ENCODE assay signal across 8 mouse cellular contexts in genomic region chr2:132879261-132880044, GRCm38 (mm10). TPM values are rescaled to one million over a fixed set of nuclear protein-coding genes. Genes with fewer than 3 reads are reported as not detected.
A peak's percentile ranks its signal among the peaks of the same experiment; 100 is the strongest.
DNase-seq lines count a peak whose midpoint lies in the region; ATAC-seq lines count a peak whose summit lies in the region.

No protein-coding gene starts in this region.

- WGBS in forebrain, embryonic 15.5 days: under 1% methylated on average over 58 of the region's 58 CpGs
- under 1% methylated on average over 58 of the region's 58 CpGs for WGBS in intestine, embryonic 15.5 days
- WGBS in stomach, embryonic 14.5 days: under 1% methylated on average over 58 of the region's 58 CpGs

- H3K4me2 ChIP-seq in forebrain, embryonic 15.5 days (replicated peaks): peak overlapping the region; percentile 98
- peak overlapping the region; percentile 100 for H3K4me2 ChIP-seq in intestine, embryonic 15.5 days (replicated peaks)
- peak overlapping the region; percentile 97 for H3K4me2 ChIP-seq in stomach, embryonic 14.5 days (replicated peaks; ENCODE audit: low read depth, low read length)

- H3K9me3 ChIP-seq in forebrain, embryonic 15.5 days: no peaks in the 10 kb centered on the region
- H3K9me3 ChIP-seq in intestine, embryonic 15.5 days: no peaks in the 10 kb centered on the region
- no peaks in the 10 kb centered on the region for H3K9me3 ChIP-seq in stomach, embryonic 14.5 days (ENCODE audit: control insufficient read depth, low read depth, low read length)

- peak overlapping the region; percentile 54 for H3K4me3 ChIP-seq in forebrain, embryonic 15.5 days
- H3K4me3 ChIP-seq in intestine, embryonic 15.5 days (replicated peaks): peak overlapping the region; percentile 53
- peak overlapping the region; percentile 43 for H3K4me3 ChIP-seq in stomach, embryonic 14.5 days (ENCODE audit: low read depth, low read length)

- peaks cover 36% of the 10 kb centered on the region for H3K27me3 ChIP-seq in forebrain, embryonic 15.5 days
- peaks cover 27% of the 10 kb centered on the region for H3K27me3 ChIP-seq in intestine, embryonic 15.5 days (replicated peaks)
- peaks cover 7% of the 10 kb centered on the region for H3K27me3 ChIP-seq in stomach, embryonic 14.5 days (ENCODE audit: control insufficient read depth, insufficient read depth, low read length)

- H3K36me3 ChIP-seq in forebrain, embryonic 15.5 days: no peaks in the 10 kb centered on the region
- H3K36me3 ChIP-seq in intestine, embryonic 15.5 days: no peaks in the 10 kb centered on the region
- no peaks in the 10 kb centered on the region for H3K36me3 ChIP-seq in stomach, embryonic 14.5 days (ENCODE audit: control insufficient read depth, insufficient read depth, low read length)

- H3K4me1 ChIP-seq in forebrain, embryonic 15.5 days: peaks cover 11% of the 10 kb centered on the region
- peaks cover 12% of the 10 kb centered on the region for H3K4me1 ChIP-seq in intestine, embryonic 15.5 days (replicated peaks)
- no peaks in the 10 kb centered on the region; the same call in 1 of the 2 replicates for H3K4me1 ChIP-seq in stomach, embryonic 14.5 days (ENCODE audit: control insufficient read depth, insufficient read depth, low read length)

- peak; percentile 91 for ATAC-seq in forebrain, embryonic 15.5 days (replicated peaks)
- peak; percentile 77 for ATAC-seq in intestine, embryonic 15.5 days
- peak; percentile 69 for ATAC-seq in megakaryocyte, adult 5-6 weeks (ENCODE audit: poor library complexity, severe bottlenecking)
- ATAC-seq in stomach, embryonic 14.5 days (ENCODE audit: insufficient number of reproducible peaks, insufficient read depth, low FRiP score, low read depth): peak; percentile 62; the same call in 1 of the 2 replicates

- DNase-seq in adrenal gland, adult 2 months: peak; percentile 65
- DNase-seq in adrenal gland, adult 8-10 months: no peak
- peak; percentile 67 for DNase-seq in right cerebral cortex, postnatal 14 days
- no peak for DNase-seq in right cerebral cortex, postnatal 36 days (ENCODE audit: low spot score in 2 of 2)

- peak overlapping the region; percentile 44 for H3K9ac ChIP-seq in forebrain, embryonic 15.5 days (replicated peaks)
- H3K9ac ChIP-seq in intestine, embryonic 15.5 days: peak overlapping the region; percentile 44
- H3K9ac ChIP-seq in stomach, embryonic 14.5 days (replicated peaks; ENCODE audit: low read depth, low read length): peak overlapping the region; percentile 25; the same call in 1 of the 2 replicates

- H3K27ac ChIP-seq in forebrain, embryonic 15.5 days (replicated peaks): no peak overlapping the region
- no peak overlapping the region for H3K27ac ChIP-seq in intestine, embryonic 15.5 days
- no peak overlapping the region for H3K27ac ChIP-seq in stomach, embryonic 14.5 days (ENCODE audit: low read length)

RNA-seq across cellular contexts. Expression of gene Lrrn4, which starts 1.2 kb away (rescaled TPM):
- total RNA-seq in adrenal gland, adult 2 months (2021): 1 to 10 TPM; 4.4 to 5.1 TPM
- polyA plus RNA-seq in adrenal gland, adult 2 months (2012; rRNA removed): 8.4 and 10.1 TPM in 2 replicates
- 1 to 10 TPM; 2.5 to 4.4 (median 3.3) TPM for total RNA-seq in adrenal gland, adult 8-10 months (2022)
- 0.06 and 0.19 TPM in 2 replicates for polyA plus RNA-seq in forebrain, embryonic 15.5 days (2015; fragmentation: Nextera tagmentation; extraction: Ambion mirVana)
- polyA plus RNA-seq in intestine, embryonic 15.5 days (2015; fragmentation: Nextera tagmentation; extraction: Ambion mirVana): 9.8 and 10.9 TPM in 2 replicates
- 0.11 and 0.31 TPM in 2 replicates for total RNA-seq in megakaryocyte, adult 5-6 weeks (2015)
- 0.33 TPM in 1 of 2 replicates, not detected in the other for total RNA-seq in megakaryocyte, adult 5-6 weeks (2017)
- 9.3 and 11.3 TPM in 2 replicates for polyA plus RNA-seq in stomach, embryonic 14.5 days (2014; fragmentation: Nextera tagmentation; extraction: Ambion mirVana)

RNA-seq across cellular contexts. Expression of gene Crls1, which starts 33.0 kb away (rescaled TPM):
- 100 to 1,000 TPM; 106 to 129 TPM for total RNA-seq in adrenal gland, adult 2 months (2021)
- 142 and 210 TPM in 2 replicates for polyA plus RNA-seq in adrenal gland, adult 2 months (2012; rRNA removed)
- 10 to 100 TPM; 58.7 to 99.6 (median 68.6) TPM for total RNA-seq in adrenal gland, adult 8-10 months (2022)
- 17.3 and 20.1 TPM in 2 replicates for polyA plus RNA-seq in forebrain, embryonic 15.5 days (2015; fragmentation: Nextera tagmentation; extraction: Ambion mirVana)
- 30.7 and 33.9 TPM in 2 replicates for polyA plus RNA-seq in intestine, embryonic 15.5 days (2015; fragmentation: Nextera tagmentation; extraction: Ambion mirVana)
- total RNA-seq in megakaryocyte, adult 5-6 weeks (2015): 16.2 and 20.8 TPM in 2 replicates
- 16.2 and 19.1 TPM in 2 replicates for total RNA-seq in megakaryocyte, adult 5-6 weeks (2017)
- 14.0 and 15.9 TPM in 2 replicates for polyA plus RNA-seq in stomach, embryonic 14.5 days (2014; fragmentation: Nextera tagmentation; extraction: Ambion mirVana)

Comparison
In these comparisons a context has a peak if more than half of its experiments do, and no peak if none do; other contexts are left out.
1. DNase-seq: peak in adrenal gland, adult 2 months (single experiment) and right cerebral cortex, postnatal 14 days (single experiment); none in adrenal gland, adult 8-10 months (single experiment) and right cerebral cortex, postnatal 36 days (0 of 2).
2. Peak in every context shown above with its lines, with median percentiles within 50 percentile points of each other: ATAC-seq, H3K4me2 ChIP-seq, H3K4me3 ChIP-seq and H3K9ac ChIP-seq.